Mouse (Mus musculus) ES-Bruce4 (cell line): ENCODE measurements around the gene Dhh.

Experiments
- CTCF ChIP-seq: IDR thresholded peaks from one replicate; pipeline ENCODE4 v1.8.1; 2011; ENCODE audit warnings: low read depth, low read length
- POLR2A ChIP-seq: IDR thresholded peaks from one replicate; pipeline ENCODE4 v1.8.1; 2011; ENCODE audit warnings: low read length; ENCODE audit not compliant: insufficient read depth

DNA sequence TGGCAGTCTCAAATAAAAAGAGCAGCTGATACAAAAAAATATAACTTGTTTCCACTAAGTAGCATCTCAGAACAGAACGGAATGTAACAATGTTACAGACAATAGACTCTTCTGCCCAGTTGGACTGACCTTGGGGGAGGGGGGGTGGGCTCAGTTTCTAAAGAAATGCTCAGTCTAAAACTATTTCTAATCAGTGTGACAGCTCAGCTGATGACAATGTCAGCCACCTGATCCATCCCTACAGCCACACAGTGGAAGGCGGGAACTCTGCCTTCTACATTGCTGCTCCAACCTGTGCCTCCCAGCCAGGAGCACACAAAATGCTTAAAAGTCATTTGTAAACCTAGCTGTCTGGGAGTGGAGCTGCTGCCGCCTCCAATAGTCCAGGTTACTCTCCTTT is 49.5 kb upstream of the Dhh start:
- TF ChIP-seq CTCF (no peak), POLR2A (no peak)
